Mouse (Mus musculus) embryo, embryonic 11.5 days (tissue): ENCODE measurements at regions not wholly inside any gene's neighbourhood (a gene's known extent, or its start where the extent isn't known, plus 50 kb on each side); places are given as distances from the start of the nearest gene placed in this dataset.

Experiments
- DNase-seq: peaks from one replicate; pipeline ENCODE4 v3.0.0-alpha.2; 2012; ENCODE audit warnings: low read depth, low spot score

GRCm38 (mm10) chr6:143622161-143622560 lies 455.1 kb downstream of the Etnk1 start:
- DNase-seq, result no peak

- DNase-seq, result no peak
Measured at GRCm38 (mm10) chr6:143624901-143625300, 457.9 kb downstream of the Etnk1 start.

- DNase-seq, result no peak
Measured at GRCm38 (mm10) chr6:143631581-143631980, 464.6 kb downstream of the Etnk1 start.

GRCm38 (mm10) chr6:143633710-143634109 lies 466.7 kb downstream of the Etnk1 start:
- DNase-seq, result no peak

GRCm38 (mm10) chr6:143634334-143634733 lies 467.3 kb downstream of the Etnk1 start:
- no peak for DNase-seq

- DNase-seq, result no peak
Measured at GRCm38 (mm10) chr6:143635043-143635442, 468.0 kb downstream of the Etnk1 start.

- no peak for DNase-seq
Measured at GRCm38 (mm10) chr6:143640652-143641051, 473.6 kb downstream of the Etnk1 start.

GRCm38 (mm10) chr6:143642052-143642451 lies 475.0 kb downstream of the Etnk1 start:
- DNase-seq, result no peak

- no peak for DNase-seq
Measured at GRCm38 (mm10) chr6:143645989-143646388, 479.0 kb downstream of the Etnk1 start.

GRCm38 (mm10) chr6:143648501-143648900 lies 481.5 kb downstream of the Etnk1 start:
- DNase-seq, result no peak

- no peak for DNase-seq
Measured at GRCm38 (mm10) chr6:143656576-143656975, 489.6 kb downstream of the Etnk1 start.

GRCm38 (mm10) chr6:143660837-143661236 lies 493.8 kb downstream of the Etnk1 start:
- no peak for DNase-seq

GRCm38 (mm10) chr6:143663306-143663705 lies 496.3 kb downstream of the Etnk1 start:
- DNase-seq, result no peak

- DNase-seq, result no peak
Measured at GRCm38 (mm10) chr6:143665374-143665773, 498.4 kb downstream of the Etnk1 start.

- DNase-seq, result no peak
Measured at GRCm38 (mm10) chr6:143668551-143668950, 501.5 kb downstream of the Etnk1 start.

- DNase-seq, result no peak
Measured at GRCm38 (mm10) chr6:143669446-143670130, 502.6 kb downstream of the Etnk1 start.

GRCm38 (mm10) chr6:143690131-143690530 lies 523.1 kb downstream of the Etnk1 start:
- DNase-seq, result no peak

- no peak for DNase-seq
Measured at GRCm38 (mm10) chr6:143690866-143691265, 523.8 kb downstream of the Etnk1 start.

GRCm38 (mm10) chr6:143697997-143698396 lies 531.0 kb downstream of the Etnk1 start:
- no peak for DNase-seq

GRCm38 (mm10) chr6:143703984-143704383 lies 537.0 kb downstream of the Etnk1 start:
- no peak for DNase-seq

GRCm38 (mm10) chr6:143706451-143706850 lies 539.4 kb downstream of the Etnk1 start:
- no peak for DNase-seq

- DNase-seq, result no peak
Measured at GRCm38 (mm10) chr6:143714461-143714860, 547.4 kb downstream of the Etnk1 start.

- no peak for DNase-seq
Measured at GRCm38 (mm10) chr6:143750074-143750473, 583.1 kb downstream of the Etnk1 start.
